Mouse (Mus musculus): ENCODE data around the gene Cacul1. TPM values are rescaled to one million over a fixed set of nuclear protein-coding genes. Genes with fewer than 3 reads are reported as not detected.
A peak's percentile ranks its signal among the peaks of the same experiment; 100 is the strongest.
"Not testable (repeated sequence)": the region's sequence is repeated elsewhere in the genome, so short reads cannot be mapped to it uniquely, and the experiment has no call there.

The Cacul1 gene
- polyA plus RNA-seq, 1 experiment: 14.0 TPM

GRCm38 (mm10) chr19:60603586-60603985, 22.8 kb upstream of the Cacul1 start:
- H3K36me3 ChIP-seq (ENCODE audit: control insufficient read depth, insufficient read depth, low read length): no peaks in the 10 kb centered on the region
- no peaks in the 10 kb centered on the region for H3K27me3 ChIP-seq (replicated peaks; ENCODE audit: control insufficient read depth, insufficient read depth, low read length)
- no peak overlapping the region for H3K27ac ChIP-seq (ENCODE audit: insufficient read depth, low read depth, low read length)
- TF ChIP-seq CTCF (conservative IDR thresholded peaks at IDR 0.05; ENCODE audit: insufficient read depth, insufficient read length, low read depth, low read length) (no peak), POLR2A (IDR thresholded peaks at IDR 0.05; ENCODE audit: low read depth, low read length) (no peak)
- H3K4me1 ChIP-seq (ENCODE audit: control insufficient read depth, insufficient read depth, low read length): no peaks in the 10 kb centered on the region
- 92% methylated on average over 3 of the region's 3 CpGs for WGBS
- DNase-seq: no peak
- no peak overlapping the region for H3K4me3 ChIP-seq (ENCODE audit: insufficient read depth, low read depth, low read length)

- H3K27me3 ChIP-seq (replicated peaks; ENCODE audit: control insufficient read depth, insufficient read depth, low read length); H3K4me3 ChIP-seq (ENCODE audit: insufficient read depth, low read depth, low read length); H3K4me1 ChIP-seq (ENCODE audit: control insufficient read depth, insufficient read depth, low read length); H3K36me3 ChIP-seq (ENCODE audit: control insufficient read depth, insufficient read depth, low read length): not testable (repeated sequence)
- peak; percentile 88 for DNase-seq
- peak overlapping the region; percentile 88 for H3K27ac ChIP-seq (ENCODE audit: insufficient read depth, low read depth, low read length)
- WGBS: 81% methylated on average over 1 of the region's 1 CpGs
Observed at GRCm38 (mm10) chr19:60602066-60602465, 21.2 kb upstream of the Cacul1 start.

GRCm38 (mm10) chr19:60598025-60598697, 17.3 kb upstream of the Cacul1 start:
- DNase-seq: no peak
- no peak overlapping the region for H3K27ac ChIP-seq (ENCODE audit: insufficient read depth, low read depth, low read length)
- WGBS: 81% methylated on average over 8 of the region's 8 CpGs
- no peaks in the 10 kb centered on the region for H3K36me3 ChIP-seq (ENCODE audit: control insufficient read depth, insufficient read depth, low read length)
- no peaks in the 10 kb centered on the region for H3K27me3 ChIP-seq (replicated peaks; ENCODE audit: control insufficient read depth, insufficient read depth, low read length)
- no peak overlapping the region for H3K4me3 ChIP-seq (ENCODE audit: insufficient read depth, low read depth, low read length)
- TF ChIP-seq CTCF (conservative IDR thresholded peaks at IDR 0.05; ENCODE audit: insufficient read depth, insufficient read length, low read depth, low read length): no peak
- TF ChIP-seq POLR2A (IDR thresholded peaks at IDR 0.05; ENCODE audit: low read depth, low read length): no peak
- H3K4me1 ChIP-seq (ENCODE audit: control insufficient read depth, insufficient read depth, low read length): no peaks in the 10 kb centered on the region

GRCm38 (mm10) chr19:60589646-60590045, 8.8 kb upstream of the Cacul1 start:
- TF ChIP-seq CTCF (conservative IDR thresholded peaks at IDR 0.05; ENCODE audit: insufficient read depth, insufficient read length, low read depth, low read length) (no peak), POLR2A (IDR thresholded peaks at IDR 0.05; ENCODE audit: low read depth, low read length) (no peak)
- H3K36me3 ChIP-seq (ENCODE audit: control insufficient read depth, insufficient read depth, low read length): no peaks in the 10 kb centered on the region
- no peaks in the 10 kb centered on the region for H3K27me3 ChIP-seq (replicated peaks; ENCODE audit: control insufficient read depth, insufficient read depth, low read length)
- H3K27ac ChIP-seq (ENCODE audit: insufficient read depth, low read depth, low read length): peak overlapping the region; percentile 22; the same call in 1 of the 2 replicates
- WGBS: 67% methylated on average over 2 of the region's 2 CpGs
- no peaks in the 10 kb centered on the region for H3K4me1 ChIP-seq (ENCODE audit: control insufficient read depth, insufficient read depth, low read length)
- DNase-seq: peak; percentile 63
- H3K4me3 ChIP-seq (ENCODE audit: insufficient read depth, low read depth, low read length): no peak overlapping the region

- WGBS: 75% methylated on average over 5 of the region's 5 CpGs
- no peak overlapping the region for H3K4me3 ChIP-seq (ENCODE audit: insufficient read depth, low read depth, low read length)
- no peak for TF ChIP-seq POLR2A (IDR thresholded peaks at IDR 0.05; ENCODE audit: low read depth, low read length)
- no peak for TF ChIP-seq CTCF (conservative IDR thresholded peaks at IDR 0.05; ENCODE audit: insufficient read depth, insufficient read length, low read depth, low read length)
- H3K27me3 ChIP-seq (replicated peaks; ENCODE audit: control insufficient read depth, insufficient read depth, low read length): no peaks in the 10 kb centered on the region
- no peak for DNase-seq
- no peak overlapping the region for H3K27ac ChIP-seq (ENCODE audit: insufficient read depth, low read depth, low read length)
- H3K36me3 ChIP-seq (ENCODE audit: control insufficient read depth, insufficient read depth, low read length): no peaks in the 10 kb centered on the region
- H3K4me1 ChIP-seq (ENCODE audit: control insufficient read depth, insufficient read depth, low read length): no peaks in the 10 kb centered on the region
Observed at GRCm38 (mm10) chr19:60586652-60587051, 5.8 kb upstream of the Cacul1 start.

GRCm38 (mm10) chr19:60583201-60583600, 2.4 kb upstream of the Cacul1 start:
- TF ChIP-seq POLR2A (IDR thresholded peaks at IDR 0.05; ENCODE audit: low read depth, low read length): no peak
- no peak for TF ChIP-seq CTCF (conservative IDR thresholded peaks at IDR 0.05; ENCODE audit: insufficient read depth, insufficient read length, low read depth, low read length)
- DNase-seq: peak; percentile 64
- no peak overlapping the region for H3K4me3 ChIP-seq (ENCODE audit: insufficient read depth, low read depth, low read length)
- peaks cover 4% of the 10 kb centered on the region; the same call in 1 of the 2 replicates for H3K4me1 ChIP-seq (ENCODE audit: control insufficient read depth, insufficient read depth, low read length)
- H3K36me3 ChIP-seq (ENCODE audit: control insufficient read depth, insufficient read depth, low read length): no peaks in the 10 kb centered on the region
- no peaks in the 10 kb centered on the region for H3K27me3 ChIP-seq (replicated peaks; ENCODE audit: control insufficient read depth, insufficient read depth, low read length)
- 69% methylated on average over 2 of the region's 2 CpGs for whole genome bisulfite sequencing
- no peak overlapping the region for H3K27ac ChIP-seq (ENCODE audit: insufficient read depth, low read depth, low read length)

GRCm38 (mm10) chr19:60581377-60582290, 809 bp upstream of the Cacul1 start:
- H3K4me3 ChIP-seq (ENCODE audit: insufficient read depth, low read depth, low read length): peak overlapping the region; percentile 92
- WGBS: 34% methylated on average over 4 of the region's 4 CpGs
- no peak for TF ChIP-seq POLR2A (IDR thresholded peaks at IDR 0.05; ENCODE audit: low read depth, low read length)
- TF ChIP-seq CTCF (conservative IDR thresholded peaks at IDR 0.05; ENCODE audit: insufficient read depth, insufficient read length, low read depth, low read length): no peak
- peak overlapping the region; percentile 83 for H3K27ac ChIP-seq (ENCODE audit: insufficient read depth, low read depth, low read length)
- H3K27me3 ChIP-seq (replicated peaks; ENCODE audit: control insufficient read depth, insufficient read depth, low read length): no peaks in the 10 kb centered on the region
- H3K36me3 ChIP-seq (ENCODE audit: control insufficient read depth, insufficient read depth, low read length): no peaks in the 10 kb centered on the region
- no peak for DNase-seq
- peaks cover 8% of the 10 kb centered on the region; the same call in 1 of the 2 replicates for H3K4me1 ChIP-seq (ENCODE audit: control insufficient read depth, insufficient read depth, low read length)
